Mouse (Mus musculus) fibroblast of lung, adult 2 months (primary cell): ENCODE data around the gene Cldn9.

Experiments
- DNase-seq: peaks from one replicate; pipeline ENCODE4 v3.0.0-alpha.2; 2011; ENCODE audit warnings: low read depth

The Cldn9 gene

DNA sequence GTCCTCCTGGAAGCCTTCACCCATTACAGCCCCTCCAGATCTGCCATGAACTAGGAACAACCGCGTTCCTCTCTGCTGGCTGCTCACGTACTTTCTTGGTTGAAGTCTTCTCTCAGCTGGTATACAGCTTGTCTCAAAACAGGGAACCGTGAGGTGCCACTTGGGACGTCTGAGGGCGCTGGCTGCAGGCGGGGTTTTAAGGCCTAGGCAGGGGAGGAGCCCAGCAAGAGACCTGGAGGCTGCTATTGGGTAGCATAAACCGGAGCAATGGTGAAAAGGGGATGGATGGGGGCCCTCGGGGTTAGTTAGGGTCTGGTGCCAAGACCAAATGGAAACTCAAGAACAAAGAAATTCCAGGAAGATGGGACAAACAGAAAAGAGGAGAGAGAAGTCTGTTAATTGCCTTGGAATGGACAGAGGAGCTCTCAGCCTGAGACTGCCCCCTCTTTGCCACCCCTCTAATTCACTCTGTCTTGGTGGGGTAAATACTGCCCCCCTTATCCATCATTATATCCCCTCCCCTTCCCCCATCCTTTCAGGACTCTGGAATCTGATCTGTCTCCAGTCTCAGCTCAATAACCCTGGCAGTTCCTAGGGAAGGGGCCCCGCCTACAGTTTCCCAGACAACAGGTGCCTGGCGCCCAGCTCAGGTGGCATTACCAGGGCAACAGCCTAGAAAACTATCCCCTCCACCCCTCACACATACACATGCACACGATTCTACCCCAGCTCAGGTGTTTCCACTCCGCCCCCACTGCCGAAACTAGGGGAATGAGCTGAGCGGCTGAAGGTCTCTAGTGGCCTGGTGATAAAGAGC, at the start of gene Cldn9:
Gene Cldn9 (minus strand): TSS at position 171 of the 817 bp plus-strand sequence.
- no peak for DNase-seq

DNA sequence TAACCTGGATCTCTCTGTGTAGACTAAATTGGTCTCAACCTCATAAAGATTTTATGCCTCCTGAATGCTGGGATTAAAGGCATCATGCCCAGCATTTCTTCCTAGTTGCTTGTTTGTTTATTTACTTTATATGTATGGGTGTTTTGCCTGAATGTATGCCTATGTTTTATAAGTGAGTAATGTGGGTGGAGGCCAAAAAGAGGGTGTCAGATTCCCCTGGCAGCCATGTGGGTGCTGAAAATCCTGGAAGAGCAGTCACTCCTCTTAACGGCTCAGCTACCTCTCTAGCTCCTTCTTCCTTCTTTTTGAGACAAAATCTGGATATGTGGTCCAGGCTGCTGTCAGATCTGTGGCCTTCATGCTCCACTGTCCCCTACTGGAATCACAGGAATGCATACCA, 46.6 kb upstream of the Cldn9 start:
- no peak for DNase-seq

DNA sequence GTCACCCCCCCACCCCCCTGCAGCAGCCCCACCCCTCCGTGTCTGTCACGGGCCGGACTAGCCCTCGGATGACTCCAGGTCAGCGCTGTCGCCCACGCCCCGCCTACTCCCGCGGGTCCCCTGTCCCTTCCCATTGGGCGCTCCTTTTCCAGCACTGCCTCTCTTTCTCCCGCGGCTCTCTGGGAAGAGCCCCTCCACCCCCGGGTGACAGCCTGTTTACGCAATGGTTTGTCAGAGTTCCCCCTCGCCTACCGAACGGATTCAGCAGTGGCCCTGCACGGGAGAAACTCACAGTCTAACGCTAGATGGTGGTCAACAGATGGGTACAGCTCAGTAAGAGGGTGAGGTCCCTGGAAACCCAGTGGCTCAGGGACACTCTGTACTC, 42.9 kb upstream of the Cldn9 start:
- DNase-seq: no peak

DNA sequence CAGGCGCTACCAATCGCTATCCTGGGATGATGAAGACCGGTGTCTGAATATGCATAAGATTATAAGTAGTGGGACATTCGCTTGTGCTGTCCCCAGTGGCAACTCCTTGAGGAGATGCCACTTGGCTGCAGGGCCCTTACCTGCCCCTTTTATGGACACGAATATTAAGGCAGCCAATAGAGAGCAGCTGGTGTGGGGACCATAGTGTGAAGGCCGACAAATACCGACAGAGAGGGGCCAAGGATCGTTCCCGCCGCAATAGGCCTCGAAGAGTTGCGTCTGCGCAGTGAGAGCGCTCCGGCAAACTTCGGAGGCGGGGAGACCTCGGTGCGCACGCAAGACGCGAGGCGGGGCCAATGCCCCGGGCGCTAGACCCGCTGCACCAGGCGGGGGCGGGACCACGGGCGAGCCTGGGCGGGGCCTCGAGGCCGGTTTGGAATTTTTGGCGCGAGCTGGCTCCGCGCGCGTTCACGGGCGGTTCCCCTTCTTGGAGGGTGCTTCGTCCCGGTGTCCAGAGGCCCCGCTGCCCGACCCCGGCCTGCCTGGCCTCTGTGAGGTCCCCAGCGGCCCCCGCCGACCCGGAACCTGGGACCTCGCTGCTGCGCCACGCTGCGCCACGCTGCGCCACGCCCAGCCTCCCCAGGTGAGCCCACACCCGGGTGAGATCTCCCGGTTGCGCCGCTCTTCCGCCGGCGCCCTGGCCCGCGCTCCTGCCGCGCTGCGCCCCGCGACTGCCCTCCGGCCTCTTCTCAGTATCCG, 42.4 kb upstream of the Cldn9 start, which contains the start of gene Pkmyt1:
Gene Pkmyt1 (plus strand): TSS at position 338 of the 759 bp plus-strand sequence.
- peak; percentile 66 for DNase-seq

DNA sequence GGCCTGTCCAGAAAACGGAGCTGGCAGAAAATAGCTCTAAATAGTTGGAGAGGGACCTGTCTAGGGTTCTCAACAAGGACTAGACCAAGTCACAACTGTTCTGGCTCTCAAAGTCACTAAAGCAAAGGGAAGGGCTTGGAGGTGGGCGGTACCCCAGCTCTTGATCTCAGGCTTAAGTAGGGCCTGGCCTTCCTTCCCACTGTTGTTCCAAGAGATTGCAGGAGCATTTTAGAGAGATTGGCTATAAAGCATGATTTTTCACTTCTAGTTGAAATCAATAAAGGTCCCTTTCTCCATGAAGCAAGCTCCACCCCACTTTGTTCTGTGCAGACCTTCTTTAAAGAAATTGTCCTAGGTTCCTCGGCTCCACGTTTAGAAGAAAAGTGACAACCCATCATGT, 41.7 kb upstream of the Cldn9 start:
- no peak for DNase-seq

DNA sequence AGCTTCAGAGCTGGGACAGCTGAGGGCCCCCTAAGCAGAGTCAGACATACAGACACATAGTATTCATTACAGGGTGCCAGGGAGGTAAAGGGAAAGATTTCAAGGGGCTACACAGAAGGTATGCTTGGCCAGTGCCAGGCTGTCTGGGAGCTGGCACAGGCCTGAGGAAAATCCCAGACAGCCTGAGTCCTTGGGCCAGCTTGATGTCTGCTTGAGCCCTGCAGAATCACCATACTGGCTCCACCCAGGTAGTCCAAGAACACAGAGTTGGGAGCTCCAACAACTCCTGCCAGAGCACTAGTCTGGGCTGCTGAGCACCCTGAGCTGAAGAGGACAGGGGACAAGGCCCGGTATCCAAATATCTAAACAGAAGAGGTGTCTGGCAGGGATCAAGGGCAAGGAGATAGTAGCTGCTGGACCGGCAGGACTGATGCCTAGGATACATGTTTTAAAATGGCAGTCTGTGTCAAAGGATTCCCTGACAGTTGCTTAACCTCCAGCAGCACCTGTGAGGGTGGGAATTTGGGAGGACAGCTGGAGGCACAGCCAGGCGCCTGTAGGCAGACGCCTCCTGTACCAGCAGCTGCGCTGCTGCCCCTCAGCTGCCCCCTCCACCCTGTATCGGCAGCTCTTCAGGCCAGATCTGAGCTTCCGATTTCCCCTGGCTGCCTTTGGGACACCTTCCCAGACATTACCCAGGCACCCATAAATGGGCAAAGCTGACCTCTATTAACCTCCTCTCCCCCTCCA, 38.7 kb upstream of the Cldn9 start, which contains the start of gene 1520401A03Rik:
Gene 1520401A03Rik (minus strand): TSS at position 408 of the 750 bp plus-strand sequence.
- no peak for DNase-seq

DNA sequence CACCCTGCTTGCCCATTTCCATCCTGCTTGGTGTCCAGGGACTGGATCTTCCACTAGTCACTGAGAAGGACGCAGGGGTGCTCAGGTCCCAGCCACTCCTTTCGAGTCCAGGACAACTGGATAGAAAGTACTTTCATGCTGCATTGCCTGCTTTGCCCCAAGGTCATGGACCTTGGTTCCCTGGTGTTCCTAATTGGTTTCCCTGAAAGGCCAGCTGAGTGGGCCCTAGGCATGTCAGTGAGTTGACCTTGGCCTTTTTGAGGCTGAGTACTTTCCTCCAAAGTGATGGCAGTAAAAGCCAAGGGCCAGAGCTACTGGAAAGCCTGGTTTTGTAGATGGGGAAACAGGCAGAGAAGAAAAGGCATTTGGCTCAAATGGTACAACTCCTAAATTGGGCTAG, 38.1 kb upstream of the Cldn9 start:
- DNase-seq: no peak

DNA sequence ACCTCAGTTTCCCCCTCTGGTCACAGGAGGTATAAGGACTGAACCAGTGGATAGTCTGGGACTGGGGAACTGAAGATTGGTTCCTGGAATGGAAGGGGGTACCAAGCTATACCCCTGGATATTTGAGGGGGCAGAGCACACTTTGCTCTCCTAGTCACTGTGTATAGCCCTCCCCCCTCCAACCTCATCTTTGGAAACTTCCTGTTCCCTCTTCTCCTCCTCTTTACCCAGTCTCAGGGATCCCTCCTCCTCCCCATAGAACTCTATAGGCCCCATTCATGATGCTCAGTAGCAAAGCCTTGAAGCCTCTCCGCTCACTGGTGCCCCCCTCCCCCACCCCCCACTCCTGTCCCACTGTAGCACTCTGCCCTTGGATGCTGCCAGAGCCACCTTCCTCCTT, 35.6 kb upstream of the Cldn9 start:
- DNase-seq: no peak

DNA sequence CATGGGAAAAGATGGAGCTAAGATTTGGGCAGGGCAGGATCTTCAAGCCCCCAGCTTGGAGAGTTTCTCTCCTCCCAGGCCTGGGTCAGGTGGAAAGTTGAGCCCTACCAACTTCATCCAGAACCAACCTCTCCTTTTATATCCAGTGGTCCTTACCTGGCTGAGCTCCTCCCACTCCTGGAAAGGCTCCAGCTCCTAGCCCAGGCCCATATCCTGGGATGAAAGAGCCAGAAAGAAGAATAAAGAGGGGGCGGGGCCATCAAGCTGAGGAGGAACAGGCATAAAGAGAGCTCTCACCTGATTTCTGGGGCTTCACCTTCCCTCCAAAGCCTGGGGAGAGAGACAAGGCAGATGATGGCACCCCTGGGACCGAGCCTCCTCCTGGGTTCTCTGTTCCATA, 33.2 kb upstream of the Cldn9 start:
- DNase-seq: no peak

DNA sequence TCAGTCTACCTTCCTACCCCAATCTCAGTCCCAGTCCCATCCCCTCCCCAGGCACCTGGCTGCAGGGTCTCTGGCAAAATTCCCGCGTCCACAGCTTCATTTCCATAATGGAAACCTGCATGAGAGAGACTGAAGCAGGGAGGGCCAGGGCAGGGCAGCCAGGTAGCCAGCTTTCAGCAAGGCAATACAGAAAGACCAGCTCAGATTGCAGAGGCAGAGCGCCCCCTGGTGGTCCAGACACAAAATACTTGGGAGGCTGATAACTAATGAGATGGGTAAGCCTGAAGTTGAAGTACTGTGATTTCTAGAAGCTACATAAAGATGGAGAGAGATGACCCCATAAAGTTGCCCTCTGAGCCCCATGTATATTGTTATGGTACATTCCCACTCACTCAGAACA, 22.4 kb upstream of the Cldn9 start:
- DNase-seq: peak; percentile 29

DNA sequence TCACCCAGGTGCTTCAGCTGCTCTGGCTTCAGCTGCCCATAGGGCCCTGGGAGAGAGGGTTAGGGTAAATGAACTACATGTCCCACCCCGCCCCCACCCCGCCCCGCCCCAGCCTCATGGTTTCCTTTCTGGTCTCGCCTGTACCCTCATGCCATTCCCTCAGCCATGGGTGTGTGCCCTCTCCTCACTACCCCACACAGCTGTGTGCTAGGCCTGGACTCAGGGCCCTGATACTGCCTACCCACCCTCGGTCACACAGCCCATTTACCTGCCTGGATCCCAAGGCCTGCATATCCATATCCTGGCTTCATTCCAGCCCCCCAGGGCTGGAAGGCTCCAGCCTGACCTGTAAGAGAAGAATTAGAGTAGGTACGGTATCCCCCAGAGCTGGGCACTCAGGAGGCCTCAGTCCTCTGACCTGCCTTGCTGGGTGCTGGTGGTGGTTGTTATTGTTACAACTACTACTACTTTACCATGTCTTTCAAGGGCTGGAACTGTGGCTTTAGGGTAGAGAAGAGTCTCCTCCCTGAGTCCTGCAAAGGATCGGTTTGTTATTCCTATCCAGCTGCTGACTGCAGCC, 21.8 kb upstream of the Cldn9 start:
- no peak for DNase-seq

DNA sequence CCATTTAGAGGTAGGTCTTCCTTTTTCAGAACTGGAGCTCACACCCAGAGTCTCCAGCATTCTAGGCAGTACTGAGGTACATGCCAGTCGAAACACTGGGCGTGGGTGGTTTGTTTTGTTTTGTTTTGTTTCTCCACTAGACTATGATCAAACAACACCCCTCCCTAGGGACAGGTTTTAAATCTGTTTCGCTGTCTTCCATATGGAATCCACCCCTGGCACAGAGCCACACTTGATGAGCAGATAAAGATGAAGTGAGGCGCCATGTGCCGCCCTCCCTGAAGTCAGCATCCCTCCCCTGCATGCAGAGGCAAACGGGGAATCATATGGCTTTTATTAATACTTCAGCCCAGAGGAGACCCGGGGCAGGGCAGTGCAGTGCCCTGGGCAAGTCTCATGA, 20.9 kb upstream of the Cldn9 start:
- DNase-seq: no peak

DNA sequence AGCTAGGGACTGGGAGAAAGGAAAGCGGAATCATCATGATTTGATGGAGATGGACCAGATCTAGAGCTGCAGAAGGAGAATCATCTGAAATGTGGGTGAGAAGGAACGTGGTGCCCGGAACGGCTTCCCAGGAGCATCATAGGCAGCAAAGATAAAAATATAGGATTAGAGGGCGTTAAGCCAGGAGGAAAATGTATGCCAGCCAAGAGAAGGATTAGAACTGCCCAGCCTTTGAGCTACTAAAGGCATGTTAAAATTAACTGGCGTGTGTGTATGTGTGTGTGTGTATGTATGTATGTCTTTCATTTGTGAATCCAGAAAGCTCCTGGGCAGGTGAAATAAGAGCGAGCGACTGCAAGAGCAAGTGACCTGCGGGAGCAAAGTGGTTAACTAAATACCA, 19.5 kb upstream of the Cldn9 start:
- DNase-seq: no peak

DNA sequence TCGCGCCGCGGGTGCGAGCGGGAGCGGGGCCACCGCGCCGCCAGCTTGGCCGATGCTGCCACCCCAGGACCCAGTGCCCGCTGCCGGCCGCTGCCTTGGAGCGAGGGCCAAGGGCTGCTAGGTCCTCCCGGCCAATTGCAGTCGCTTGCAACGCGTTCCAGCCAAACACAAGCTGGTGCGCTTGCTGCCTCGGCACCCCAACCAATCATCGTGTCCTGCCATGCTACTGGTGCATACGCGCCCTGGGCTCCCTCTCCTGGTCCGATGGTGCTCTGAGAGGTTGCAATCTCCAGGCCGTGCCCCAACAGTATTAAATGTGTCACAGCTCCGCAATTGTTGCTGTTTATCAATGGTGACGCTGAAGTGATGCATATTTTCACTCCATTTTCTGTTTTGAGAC, 16.3 kb upstream of the Cldn9 start:
- DNase-seq: peak; percentile 81

DNA sequence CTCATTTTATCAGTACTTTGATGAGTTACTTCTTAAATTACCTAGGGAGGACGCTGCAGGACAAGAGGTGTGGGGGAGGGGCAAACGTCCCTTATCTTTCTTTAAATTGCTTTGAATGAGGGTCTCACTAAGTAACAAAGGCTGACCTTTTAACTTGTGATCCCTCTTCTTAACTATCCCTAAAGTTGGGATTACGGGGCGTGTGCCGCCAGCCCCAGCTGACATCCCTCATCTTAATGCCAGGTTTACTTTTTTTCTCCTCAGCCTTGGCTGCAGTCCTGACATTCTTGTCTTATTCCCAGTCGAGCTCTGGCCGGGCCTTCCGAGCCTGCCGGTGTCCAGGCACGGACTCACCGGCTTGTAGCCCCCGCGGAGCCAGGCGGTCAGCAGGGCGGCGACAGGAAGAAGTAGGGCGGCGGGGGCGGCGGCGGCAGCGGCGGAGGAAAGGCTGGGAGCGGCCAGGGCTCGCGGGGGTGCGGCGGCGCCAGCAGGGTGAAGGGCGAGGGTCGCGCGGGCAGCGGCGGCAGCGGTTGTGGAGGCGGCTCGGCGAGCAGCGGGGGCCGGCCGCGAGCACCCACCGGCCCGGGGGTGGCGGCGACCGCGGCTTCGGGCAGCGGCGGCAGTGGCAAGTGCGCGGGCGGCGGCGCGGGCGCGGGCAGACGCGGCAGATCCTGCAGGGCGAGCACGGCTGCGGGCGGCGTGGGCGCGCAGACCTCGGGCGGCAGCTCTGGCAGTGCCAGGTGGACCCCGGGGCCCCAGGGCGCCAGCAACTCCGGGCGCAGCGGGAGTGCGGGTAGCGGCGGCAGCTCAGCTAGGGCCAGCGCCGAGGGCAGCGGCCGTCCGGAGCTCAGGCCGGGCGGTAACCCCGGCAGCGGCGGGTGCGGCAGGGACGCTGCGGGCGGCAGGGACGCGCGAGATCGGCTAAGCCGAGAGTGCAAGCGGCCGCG, 15.6 kb upstream of the Cldn9 start:
- DNase-seq: no peak

DNA sequence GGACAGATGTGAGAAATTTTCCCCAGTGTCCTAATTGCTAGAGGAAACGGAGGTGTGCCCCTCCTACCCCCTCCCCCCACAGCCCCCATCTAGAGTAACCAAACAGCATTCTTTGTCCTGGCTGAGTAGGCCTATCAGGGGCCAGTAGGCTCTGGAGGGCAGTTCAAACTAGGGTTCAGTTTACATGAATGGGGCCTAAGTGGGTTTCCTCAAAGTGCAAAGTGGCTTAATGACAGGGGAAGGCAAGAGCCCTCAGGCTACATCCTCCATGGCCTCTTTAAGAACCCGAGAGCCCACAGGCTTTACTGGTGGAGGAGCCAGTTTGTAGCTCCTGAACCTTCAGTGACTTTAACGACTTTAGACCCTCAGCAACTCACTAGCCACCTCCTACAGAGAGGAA, 12.0 kb upstream of the Cldn9 start:
- no peak for DNase-seq

DNA sequence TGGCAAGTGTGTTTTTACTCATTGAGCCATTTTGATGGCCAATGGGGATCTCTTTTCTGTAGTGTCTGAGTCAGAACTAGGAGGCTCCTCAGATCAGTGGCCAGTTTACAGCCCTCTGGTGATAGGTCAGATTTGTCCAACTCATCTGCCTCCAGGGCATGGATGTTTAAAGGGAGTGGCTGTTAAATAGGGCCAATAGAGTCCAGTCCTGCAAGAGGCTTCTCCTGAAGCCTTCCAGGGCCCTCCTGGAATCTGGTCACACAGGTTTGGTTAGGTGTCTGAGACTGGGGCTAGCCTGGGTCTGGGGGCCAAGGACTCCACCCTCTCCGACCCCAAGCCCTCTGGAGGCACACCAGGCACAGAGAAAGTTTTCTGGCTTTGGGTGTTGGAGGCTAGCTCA, 10.7 kb upstream of the Cldn9 start:
- no peak for DNase-seq

DNA sequence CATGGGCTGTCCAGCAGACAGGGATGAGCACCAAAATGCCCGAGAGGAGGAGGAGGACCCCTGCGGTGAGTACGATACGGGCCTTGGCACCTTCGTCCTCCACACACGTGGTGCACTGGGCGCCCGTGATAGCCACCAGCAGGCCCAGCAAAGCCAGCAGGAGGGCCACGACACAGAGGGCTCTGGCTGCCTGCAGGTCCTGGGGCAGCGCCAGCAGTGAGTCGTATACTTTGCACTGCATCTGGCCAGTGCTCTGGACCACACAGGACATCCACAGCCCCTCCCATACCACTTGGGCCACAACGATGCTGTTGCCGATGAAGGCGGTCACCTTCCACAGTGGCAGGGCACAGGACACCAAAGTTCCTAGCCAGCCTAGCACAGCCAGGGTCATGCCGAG, 600 bp downstream of the Cldn9 start:
- no peak for DNase-seq

DNA sequence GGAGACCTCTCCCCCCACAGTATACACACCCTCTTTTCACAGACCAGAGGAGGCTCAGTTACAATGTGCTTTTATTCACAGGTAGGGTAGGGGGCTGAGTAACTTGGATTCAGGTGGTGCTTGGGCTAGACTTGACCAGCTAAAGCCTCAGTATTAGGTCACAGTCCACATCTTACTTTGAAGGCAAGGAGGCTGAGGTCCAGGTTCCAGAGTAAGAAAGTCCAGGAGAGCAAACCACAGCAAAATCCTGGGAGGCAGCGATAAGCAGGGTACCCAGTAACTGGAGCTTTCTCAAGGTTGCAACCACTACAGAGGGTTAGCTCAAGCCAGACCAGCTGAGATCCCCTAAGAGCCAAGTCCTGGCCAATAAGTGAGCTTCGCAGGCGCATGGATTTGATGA, 1.3 kb downstream of the Cldn9 start:
- no peak for DNase-seq

DNA sequence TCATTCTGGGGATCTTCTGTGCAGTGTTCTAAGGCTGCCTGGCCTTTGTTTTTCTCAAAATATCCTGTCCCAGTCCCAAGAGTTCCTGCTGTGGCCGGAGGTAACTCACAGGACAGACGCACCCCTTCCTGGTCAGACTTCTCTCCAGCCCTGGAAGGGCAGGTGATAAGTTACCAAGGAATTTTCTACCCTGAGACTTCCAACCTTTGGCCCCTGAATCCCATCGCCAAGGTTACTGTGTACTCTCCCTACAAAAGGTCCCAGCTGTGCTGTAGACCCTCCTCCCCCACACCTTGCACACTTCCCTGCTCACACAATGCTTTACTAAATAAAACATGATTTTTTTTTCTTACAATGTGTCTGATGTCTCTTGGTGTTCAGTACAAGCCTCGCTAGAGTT, 1.7 kb downstream of the Cldn9 start:
- no peak for DNase-seq

DNA sequence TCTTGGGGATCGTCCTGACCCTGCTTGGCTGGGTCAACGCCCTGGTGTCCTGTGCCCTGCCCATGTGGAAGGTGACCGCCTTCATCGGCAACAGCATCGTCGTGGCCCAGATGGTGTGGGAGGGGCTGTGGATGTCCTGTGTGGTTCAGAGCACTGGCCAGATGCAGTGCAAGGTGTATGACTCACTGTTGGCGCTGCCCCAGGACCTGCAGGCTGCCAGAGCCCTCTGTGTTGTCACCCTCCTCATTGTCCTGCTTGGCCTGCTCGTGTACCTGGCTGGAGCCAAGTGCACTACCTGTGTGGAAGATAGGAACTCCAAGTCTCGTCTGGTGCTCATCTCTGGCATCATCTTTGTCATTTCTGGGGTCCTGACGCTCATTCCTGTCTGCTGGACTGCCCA, 2.7 kb downstream of the Cldn9 start:
- DNase-seq: no peak
